Mouse (Mus musculus) hematopoietic stem cell, adult 5-6 weeks (primary cell): ENCODE data around the gene Adam30. TPM values are rescaled to one million over a fixed set of nuclear protein-coding genes. Genes with fewer than 3 reads are reported as not detected.
A peak's percentile ranks its signal among the peaks of the same experiment; 100 is the strongest.

ENCODE experiments used
- ATAC-seq, 2 experiments: fragments of 125-278 bp in 1 of 2; replicated peaks in 1 of 2; 2 replicates each; pipeline ENCODE4 v1.8.0; 2016 to 2017; ENCODE audit warnings: inconsistent platforms in 2 of 2, mild to moderate bottlenecking in 2 of 2, moderate number of reproducible peaks in 2 of 2, low read depth in 1 of 2, moderate TSS enrichment in 1 of 2; ENCODE audit not compliant: low FRiP score in 2 of 2, poor library complexity in 2 of 2, severe bottlenecking in 2 of 2, insufficient read depth in 1 of 2, low TSS enrichment in 1 of 2
- total RNA-seq: library from RNA; stranded (forward); fragments of 172-1452, 232-1000 nt; gene quantifications from 2 replicates; pipeline ENCODE4 v1.2.3, GENCODE M21; 2017

The Adam30 gene
- total RNA-seq, 1 experiment from 2014 or later = 0.69 TPM

- ATAC-seq = no peak
These were observed 1.8 kb upstream of the Adam30 start for GRCm38 (mm10) chr3:98158646-98159045.

- ATAC-seq = no peak
These were observed 1.1 kb upstream of the Adam30 start for GRCm38 (mm10) chr3:98159289-98159688.

- ATAC-seq = no peak
These were observed 17.9 kb downstream of the Adam30 start for GRCm38 (mm10) chr3:98178340-98178739.

- peak; percentile 22 to 80; a peak in 2 of 4 replicates for ATAC-seq
These were observed 20.4 kb downstream of the Adam30 start for GRCm38 (mm10) chr3:98180805-98181204.

GRCm38 (mm10) chr3:98185163-98185714, 24.8 kb downstream of the Adam30 start:
- ATAC-seq = no peak

- ATAC-seq = no peak
These were observed 27.3 kb downstream of the Adam30 start for GRCm38 (mm10) chr3:98187777-98188176.

- ATAC-seq = no peak
These were observed 37.5 kb downstream of the Adam30 start for GRCm38 (mm10) chr3:98197711-98198532.

GRCm38 (mm10) chr3:98199747-98200146, 39.3 kb downstream of the Adam30 start:
- peak; percentile 67 to 70 for ATAC-seq

GRCm38 (mm10) chr3:98203282-98203681, 42.9 kb downstream of the Adam30 start:
- ATAC-seq = peak; percentile 17 to 24; a peak in 1 of 4 replicates

GRCm38 (mm10) chr3:98206977-98207376, 46.5 kb downstream of the Adam30 start:
- no peak for ATAC-seq

- ATAC-seq = no peak
These were observed 48.7 kb downstream of the Adam30 start for GRCm38 (mm10) chr3:98209161-98209560.

GRCm38 (mm10) chr3:98210860-98211259, 50.4 kb downstream of the Adam30 start:
- no peak for ATAC-seq

GRCm38 (mm10) chr3:98211301-98212081, 51.1 kb downstream of the Adam30 start:
- ATAC-seq = no peak

Other genes starting within 250 kb of the Adam30 start
- 46.6 and 58.7 TPM in 2 replicates for gene Notch2, start 147.1 kb upstream of the Adam30 start, total RNA-seq
- not detected in 2 replicates for gene Reg4, start 61.5 kb downstream of the Adam30 start, total RNA-seq
- gene Hmgcs2, start 119.8 kb downstream of the Adam30 start, total RNA-seq = 0.25 and 0.30 TPM in 2 replicates
- 434 and 475 TPM in 2 replicates for gene Phgdh, start 179.4 kb downstream of the Adam30 start, total RNA-seq
- gene Zfp697, start 221.8 kb downstream of the Adam30 start, total RNA-seq = 1.3 and 1.9 TPM in 2 replicates